Mouse (Mus musculus) neural tube, embryonic 11.5 days (tissue): ENCODE results near the gene H2-Aa. TPM values are rescaled to one million over a fixed set of nuclear protein-coding genes. Genes with fewer than 3 reads are reported as not detected.

Experiments
- ATAC-seq: fragments of 200-750 bp; cut with Nextera tagmentation; 2 replicates; pipeline ENCODE4 v1.8.0; 2017; ENCODE audit warnings: moderate number of reproducible peaks, mild to moderate bottlenecking, moderate TSS enrichment, moderate library complexity; ENCODE audit not compliant: insufficient read depth, low FRiP score, low TSS enrichment
- DNase-seq: peaks from one replicate; pipeline ENCODE4 v3.0.0-alpha.2; 2015; ENCODE audit warnings: low spot score
- H3K27ac ChIP-seq: fragments of 300-500 bp; sonication (generic); 2 replicates; pipeline ENCODE4 v1.5.1; 2014; ENCODE audit warnings: low read depth, mild to moderate bottlenecking, low read length
- H3K27me3 ChIP-seq: fragments of 300-500 bp; sonication (generic); 2 replicates; pipeline ENCODE4 v1.6.1; 2014; ENCODE audit warnings: mild to moderate bottlenecking, low read length, mixed read lengths; ENCODE audit not compliant: control insufficient read depth, insufficient read depth
- H3K36me3 ChIP-seq: fragments of 300-500 bp; sonication (generic); 2 replicates; pipeline ENCODE4 v1.6.1; 2014; ENCODE audit warnings: mild to moderate bottlenecking, low read length, moderate library complexity, mixed read lengths; ENCODE audit not compliant: control insufficient read depth, insufficient read depth
- H3K4me1 ChIP-seq: fragments of 300-500 bp; sonication (generic); 2 replicates; pipeline ENCODE4 v1.6.1; 2014; ENCODE audit warnings: low read length, mixed read lengths; ENCODE audit not compliant: control insufficient read depth, insufficient read depth
- H3K4me2 ChIP-seq: fragments of 300-500 bp; sonication (generic); 2 replicates; pipeline ENCODE4 v1.6.1; 2014; ENCODE audit warnings: low read depth, mild to moderate bottlenecking, moderate library complexity
- H3K4me3 ChIP-seq: fragments of 300-500 bp; sonication (generic); 2 replicates; pipeline ENCODE4 v1.5.1; 2014; ENCODE audit warnings: low read depth, low read length
- H3K9ac ChIP-seq: fragments of 300-500 bp; sonication (generic); 2 replicates; pipeline ENCODE4 v1.6.1; 2014; ENCODE audit warnings: mild to moderate bottlenecking, low read length
- H3K9me3 ChIP-seq: fragments of 300-500 bp; sonication (generic); 2 replicates; pipeline ENCODE4 v1.6.1; 2016; ENCODE audit warnings: low read length; ENCODE audit not compliant: control insufficient read depth
- WGBS: fragments of 180-500 bp; shearing (Covaris S2); extraction: QIAGEN DNeasy Blood & Tissue Kit; methylation state at CpG from one replicate; pipeline ENCODE4 v1.1.7; 2014; 5-methylcytosine and 5-hydroxymethylcytosine counted together
- polyA plus RNA-seq: library from polyadenylated mRNA; unstranded; fragments of >200 nt; fragmentation: Nextera tagmentation; extraction: Ambion mirVana; gene quantifications from 2 replicates; pipeline ENCODE4 v1.2.1, GENCODE M21; 2014

Gene H2-Aa
- polyA plus RNA-seq, 1 experiment from 2014 or later: not detected

- no peak overlapping the region for H3K9ac ChIP-seq
- no peaks in the 10 kb centered on the region for H3K36me3 ChIP-seq
- ATAC-seq: no peak
- H3K4me3 ChIP-seq: no peak overlapping the region
- no peak overlapping the region for H3K4me2 ChIP-seq
- no peaks in the 10 kb centered on the region for H3K9me3 ChIP-seq
- 77% methylated on average over 2 of the region's 2 CpGs for WGBS
- no peak for DNase-seq
- no peaks in the 10 kb centered on the region for H3K27me3 ChIP-seq
- H3K4me1 ChIP-seq: no peaks in the 10 kb centered on the region
- H3K27ac ChIP-seq: no peak overlapping the region
These were observed 38.9 kb downstream of the H2-Aa start for GRCm38 (mm10) chr17:34248764-34249163.

DNA sequence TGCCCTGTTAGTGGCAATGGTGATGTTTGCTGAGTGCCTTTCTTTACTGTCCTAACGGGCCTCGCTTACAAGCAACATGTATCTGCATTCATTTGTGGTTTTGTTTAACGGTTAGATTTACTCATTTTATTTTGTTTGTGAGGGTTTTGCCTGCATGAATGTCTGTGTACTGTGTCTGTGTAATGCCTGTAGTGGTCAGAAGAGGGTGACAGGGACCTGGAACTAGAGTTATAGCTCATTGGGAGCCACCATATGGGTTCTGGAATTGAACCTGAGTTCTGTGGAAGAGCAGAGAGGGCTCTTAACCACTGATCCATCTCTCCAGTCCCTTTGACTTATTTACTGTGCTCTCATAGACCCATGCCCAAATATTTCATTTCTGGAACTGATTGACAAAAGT is 40.6 kb downstream of the H2-Aa start:
- DNase-seq (no peak), ATAC-seq (no peak)
- H3K4me3 ChIP-seq: no peak overlapping the region
- 84% methylated on average over 3 of the region's 3 CpGs for WGBS
- H3K27ac ChIP-seq: no peak overlapping the region
- H3K4me1 ChIP-seq: no peaks in the 10 kb centered on the region
- no peak overlapping the region for H3K4me2 ChIP-seq
- no peaks in the 10 kb centered on the region for H3K36me3 ChIP-seq
- no peak overlapping the region for H3K9ac ChIP-seq
- no peaks in the 10 kb centered on the region for H3K9me3 ChIP-seq
- no peaks in the 10 kb centered on the region for H3K27me3 ChIP-seq

- H3K9ac ChIP-seq: no peak overlapping the region
- WGBS: 79% methylated on average over 4 of the region's 4 CpGs
- DNase-seq (no peak), ATAC-seq (no peak)
- H3K27me3 ChIP-seq: no peaks in the 10 kb centered on the region
- no peak overlapping the region for H3K4me3 ChIP-seq
- no peak overlapping the region for H3K27ac ChIP-seq
- H3K36me3 ChIP-seq: no peaks in the 10 kb centered on the region
- no peak overlapping the region for H3K4me2 ChIP-seq
- no peaks in the 10 kb centered on the region; the same call in 1 of the 2 replicates for H3K9me3 ChIP-seq
- no peaks in the 10 kb centered on the region for H3K4me1 ChIP-seq
These were observed 43.0 kb downstream of the H2-Aa start for GRCm38 (mm10) chr17:34244656-34245055.

- H3K27me3 ChIP-seq: no peaks in the 10 kb centered on the region
- no peak overlapping the region for H3K9ac ChIP-seq
- no peak overlapping the region for H3K4me3 ChIP-seq
- ATAC-seq (no peak), DNase-seq (no peak)
- H3K36me3 ChIP-seq: no peaks in the 10 kb centered on the region
- no peak overlapping the region for H3K27ac ChIP-seq
- no peaks in the 10 kb centered on the region; the same call in 1 of the 2 replicates for H3K9me3 ChIP-seq
- H3K4me1 ChIP-seq: no peaks in the 10 kb centered on the region
- H3K4me2 ChIP-seq: no peak overlapping the region
- 88% methylated on average over 6 of the region's 6 CpGs for WGBS
These were observed 46.7 kb downstream of the H2-Aa start for GRCm38 (mm10) chr17:34240916-34241315.

DNA sequence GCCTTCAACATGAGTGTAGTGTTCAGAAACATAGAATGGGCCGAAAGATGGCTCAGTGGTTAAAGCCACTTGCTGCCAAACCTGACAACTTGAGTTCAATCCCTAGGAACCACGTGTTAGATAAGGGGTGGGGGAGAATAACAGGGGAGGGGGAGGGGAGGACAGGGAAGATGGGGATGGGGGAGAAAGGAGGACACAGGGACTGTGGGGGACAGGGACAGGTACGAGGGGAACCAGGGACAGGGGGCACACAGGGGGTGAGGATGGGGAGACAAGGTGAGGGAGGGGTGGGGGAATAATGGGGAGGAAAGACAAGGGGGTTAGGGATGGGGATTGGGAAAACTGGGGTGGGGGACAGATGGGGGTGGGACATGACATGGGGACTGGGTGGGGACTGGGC is 47.3 kb downstream of the H2-Aa start:
- 70% methylated on average over 3 of the region's 3 CpGs for WGBS
- ATAC-seq (no peak), DNase-seq (no peak)

DNA sequence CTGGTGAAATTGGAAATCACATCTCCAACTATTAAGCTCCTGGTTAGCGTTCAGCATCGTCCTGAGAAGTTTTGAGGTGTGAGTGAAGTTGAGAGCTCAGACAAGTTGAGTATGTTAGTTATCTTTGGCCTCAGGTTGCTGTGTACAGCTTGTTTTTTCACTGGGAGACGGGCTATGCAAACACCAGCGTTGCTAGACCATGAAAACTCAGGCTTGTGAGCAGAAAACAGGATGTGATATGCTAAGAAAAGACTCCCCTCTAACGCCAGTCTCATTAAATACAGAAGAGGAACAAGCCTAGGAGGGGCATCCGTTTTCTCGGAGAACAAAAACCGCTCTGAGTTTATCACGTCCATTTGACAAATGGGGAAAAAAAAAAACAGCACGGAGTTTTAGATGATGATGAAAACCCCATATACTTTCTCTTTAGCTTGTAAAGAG is 48.0 kb downstream of the H2-Aa start:
- WGBS: 72% methylated on average over 10 of the region's 10 CpGs

More for the DNA sequence above, 47.3 kb downstream of the H2-Aa start:
- Histone ChIP-seq H3K36me3 (no peaks in the 10 kb centered on the region), H3K4me3 (no peak overlapping the region), H3K4me1 (no peaks in the 10 kb centered on the region), H3K4me2 (no peak overlapping the region), H3K9ac (no peak overlapping the region), H3K27ac (no peak overlapping the region), H3K9me3 (no peaks in the 10 kb centered on the region; the same call in 1 of the 2 replicates), H3K27me3 (no peaks in the 10 kb centered on the region)

GRCm38 (mm10) chr17:34238706-34239105 is 48.9 kb downstream of the H2-Aa start, which contains the start of gene H2-Ob:
H2-Ob (plus strand) TSS chr17:34238903.
- no peak within 1 kb of the TSS for H3K4me2 ChIP-seq
- H3K9me3 ChIP-seq: no peaks in the 10 kb centered on the region; the same call in 1 of the 2 replicates
- H3K4me1 ChIP-seq: no peaks in the 10 kb centered on the region
- H3K27me3 ChIP-seq: no peaks in the 10 kb centered on the region
- H3K4me3 ChIP-seq: no peak within 1 kb of the TSS
- 67% methylated on average over 3 of the region's 3 CpGs for WGBS
- H3K27ac ChIP-seq: no peak within 1 kb of the TSS
- DNase-seq (no peak), ATAC-seq (no peak)
- H3K36me3 ChIP-seq: no peaks in the 10 kb centered on the region
- H3K9ac ChIP-seq: no peak within 1 kb of the TSS

More for the DNA sequence above, 48.0 kb downstream of the H2-Aa start:
- Histone ChIP-seq H3K4me1 (no peaks in the 10 kb centered on the region), H3K36me3 (no peaks in the 10 kb centered on the region), H3K4me3 (no peak overlapping the region), H3K4me2 (no peak overlapping the region), H3K9ac (no peak overlapping the region), H3K27me3 (no peaks in the 10 kb centered on the region), H3K9me3 (no peaks in the 10 kb centered on the region; the same call in 1 of the 2 replicates), H3K27ac (no peak overlapping the region)
- DNase-seq (no peak), ATAC-seq (no peak)

- no peak overlapping the region for H3K4me3 ChIP-seq
- H3K27ac ChIP-seq: no peak overlapping the region
- H3K36me3 ChIP-seq: no peaks in the 10 kb centered on the region
- H3K4me2 ChIP-seq: no peak overlapping the region
- ATAC-seq: no peak
- no peaks in the 10 kb centered on the region; the same call in 1 of the 2 replicates for H3K9me3 ChIP-seq
- no peak overlapping the region for H3K9ac ChIP-seq
- DNase-seq: no peak
- whole genome bisulfite sequencing: 87% methylated on average over 3 of the region's 3 CpGs
- H3K27me3 ChIP-seq: no peaks in the 10 kb centered on the region
- H3K4me1 ChIP-seq: no peaks in the 10 kb centered on the region
These were observed 49.9 kb downstream of the H2-Aa start for GRCm38 (mm10) chr17:34237741-34238140.

- Histone ChIP-seq H3K9me3 (no peaks in the 10 kb centered on the region; the same call in 1 of the 2 replicates), H3K9ac (no peak overlapping the region), H3K4me1 (no peaks in the 10 kb centered on the region), H3K36me3 (no peaks in the 10 kb centered on the region), H3K4me3 (no peak overlapping the region), H3K27ac (no peak overlapping the region), H3K4me2 (no peak overlapping the region), H3K27me3 (no peaks in the 10 kb centered on the region)
- no peak for DNase-seq
- ATAC-seq: no peak
- WGBS: 89% methylated on average over 5 of the region's 5 CpGs
These were observed 50.9 kb downstream of the H2-Aa start for GRCm38 (mm10) chr17:34236691-34237090.
